Mouse (Mus musculus): ENCODE data around the gene Fam173b. TPM values are rescaled to one million over a fixed set of nuclear protein-coding genes. Genes with fewer than 3 reads are reported as not detected.

Gene Fam173b
- polyA plus RNA-seq, 1 experiment from 2014 or later: 12.7 TPM

DNA sequence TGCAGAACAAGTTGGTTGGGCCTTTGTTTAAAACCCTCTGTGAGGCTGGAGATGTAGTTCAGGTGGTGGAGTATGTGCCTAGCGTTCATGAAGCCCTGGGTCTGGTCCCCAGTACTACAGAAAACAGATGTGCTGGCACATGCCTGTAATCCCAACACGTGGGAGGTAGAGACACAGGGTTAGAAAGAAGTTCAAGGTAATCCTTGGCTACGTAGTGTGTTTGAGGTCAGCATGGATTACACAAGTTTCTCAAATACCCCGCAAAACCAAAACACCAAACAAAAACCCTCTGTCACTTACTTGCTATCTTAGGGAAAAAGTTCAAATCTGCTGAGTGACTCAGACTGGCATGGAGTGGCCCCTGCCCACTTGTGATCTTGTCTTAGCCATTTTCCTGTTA lies 10.3 kb downstream of the Fam173b start:
- H3K36me3 ChIP-seq: peaks cover 31% of the 10 kb centered on the region
- H3K4me2 ChIP-seq: no peak overlapping the region
- H3K27me3 ChIP-seq (replicated peaks): no peaks in the 10 kb centered on the region
- ATAC-seq (ENCODE audit: extremely low read depth, insufficient number of reproducible peaks, low FRiP score, low TSS enrichment): no peak
- no peak overlapping the region for H3K27ac ChIP-seq (replicated peaks)
- no peaks in the 10 kb centered on the region for H3K9me3 ChIP-seq
- no peak overlapping the region for H3K4me3 ChIP-seq
- no peak overlapping the region for H3K9ac ChIP-seq
- WGBS: 88% methylated on average over 4 of the region's 4 CpGs
- H3K4me1 ChIP-seq: peaks cover 2% of the 10 kb centered on the region

DNA sequence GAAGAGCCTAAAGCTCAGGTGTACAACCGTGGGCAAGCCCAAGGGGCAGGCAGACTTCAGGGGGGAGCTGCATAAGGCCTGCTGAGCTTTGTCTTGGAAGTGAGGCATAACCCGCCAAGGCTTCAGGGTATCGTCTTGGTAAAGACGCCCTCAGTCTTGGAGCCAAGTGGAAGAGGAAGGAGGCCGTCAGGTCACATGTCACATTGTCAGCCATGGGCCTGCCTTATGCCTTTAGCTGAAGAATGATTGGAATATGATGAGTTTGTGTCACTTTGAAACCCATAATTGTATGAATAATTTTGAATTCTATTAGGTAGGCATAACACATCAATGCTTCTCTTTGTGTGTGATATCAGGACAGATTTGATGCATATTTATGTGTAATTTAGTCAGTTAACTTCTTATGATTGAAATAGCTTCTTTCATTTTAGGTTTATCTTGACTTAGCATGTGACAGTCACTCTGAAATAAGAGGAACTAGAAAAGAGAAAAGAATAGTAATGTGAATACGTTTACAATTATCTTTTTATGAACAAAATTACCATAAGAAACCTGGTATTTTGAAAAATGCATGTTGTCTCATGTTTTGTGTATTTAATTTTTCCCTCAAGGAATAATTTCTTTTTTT lies 12.3 kb downstream of the Fam173b start:
- H3K4me3 ChIP-seq: no peak overlapping the region
- no peak for ATAC-seq (ENCODE audit: extremely low read depth, insufficient number of reproducible peaks, low FRiP score, low TSS enrichment)
- H3K4me2 ChIP-seq: no peak overlapping the region
- no peaks in the 10 kb centered on the region for H3K4me1 ChIP-seq
- WGBS: 88% methylated on average over 6 of the region's 6 CpGs
- no peaks in the 10 kb centered on the region for H3K9me3 ChIP-seq
- no peak overlapping the region for H3K9ac ChIP-seq
- H3K27me3 ChIP-seq (replicated peaks): no peaks in the 10 kb centered on the region
- peaks cover 47% of the 10 kb centered on the region for H3K36me3 ChIP-seq
- H3K27ac ChIP-seq (replicated peaks): no peak overlapping the region

DNA sequence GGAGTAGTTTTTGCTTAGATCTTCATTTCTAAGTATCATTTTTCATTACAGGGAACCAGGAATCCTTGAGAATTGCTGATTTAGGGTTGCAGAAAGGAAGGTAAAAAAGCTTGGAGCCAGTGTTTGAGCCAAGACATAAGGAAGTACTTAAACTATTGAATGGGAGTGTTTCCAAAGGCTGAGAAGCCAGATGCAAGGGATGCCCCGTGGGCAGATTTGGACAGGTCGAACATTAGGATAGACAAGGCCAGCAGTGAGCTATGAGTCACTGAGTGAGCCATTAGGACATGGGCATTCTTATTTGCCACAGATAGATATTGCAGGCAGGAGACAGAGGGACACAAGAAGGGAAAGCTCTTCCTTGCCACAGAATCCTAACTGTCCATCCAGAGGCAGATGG lies 13.0 kb downstream of the Fam173b start:
- 89% methylated on average over 2 of the region's 2 CpGs for WGBS
- H3K27me3 ChIP-seq (replicated peaks): no peaks in the 10 kb centered on the region
- no peaks in the 10 kb centered on the region for H3K4me1 ChIP-seq
- H3K9ac ChIP-seq: no peak overlapping the region
- no peak overlapping the region for H3K27ac ChIP-seq (replicated peaks)
- H3K4me2 ChIP-seq: no peak overlapping the region
- H3K9me3 ChIP-seq: no peaks in the 10 kb centered on the region
- no peak for ATAC-seq (ENCODE audit: extremely low read depth, insufficient number of reproducible peaks, low FRiP score, low TSS enrichment)
- no peak overlapping the region for H3K4me3 ChIP-seq
- peaks cover 48% of the 10 kb centered on the region for H3K36me3 ChIP-seq

DNA sequence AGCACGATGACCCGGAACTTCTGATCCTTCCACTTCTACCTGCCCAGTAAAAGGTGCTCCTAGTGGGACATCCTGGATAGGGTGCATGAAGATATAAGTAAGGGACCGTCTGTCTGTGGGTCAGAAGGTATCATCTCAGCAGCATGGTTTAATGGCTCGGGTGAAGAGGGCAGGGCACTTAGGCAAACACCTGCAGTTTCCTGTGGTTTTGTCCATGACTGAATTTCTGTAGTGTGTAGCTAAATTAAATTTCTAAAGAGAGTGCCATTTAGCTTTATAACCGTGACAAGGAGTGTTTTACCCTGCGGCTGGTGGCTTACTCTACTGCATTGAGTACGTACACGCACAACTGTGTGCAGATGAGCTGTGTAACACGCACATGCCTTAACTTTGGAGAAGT lies 15.6 kb downstream of the Fam173b start:
- WGBS: 92% methylated on average over 9 of the region's 9 CpGs
- H3K4me2 ChIP-seq: no peak overlapping the region
- no peak overlapping the region for H3K4me3 ChIP-seq
- ATAC-seq (ENCODE audit: extremely low read depth, insufficient number of reproducible peaks, low FRiP score, low TSS enrichment): no peak
- no peaks in the 10 kb centered on the region for H3K4me1 ChIP-seq
- H3K36me3 ChIP-seq: peaks cover 60% of the 10 kb centered on the region
- no peak overlapping the region for H3K9ac ChIP-seq
- no peaks in the 10 kb centered on the region for H3K9me3 ChIP-seq
- no peaks in the 10 kb centered on the region for H3K27me3 ChIP-seq (replicated peaks)
- no peak overlapping the region for H3K27ac ChIP-seq (replicated peaks)

DNA sequence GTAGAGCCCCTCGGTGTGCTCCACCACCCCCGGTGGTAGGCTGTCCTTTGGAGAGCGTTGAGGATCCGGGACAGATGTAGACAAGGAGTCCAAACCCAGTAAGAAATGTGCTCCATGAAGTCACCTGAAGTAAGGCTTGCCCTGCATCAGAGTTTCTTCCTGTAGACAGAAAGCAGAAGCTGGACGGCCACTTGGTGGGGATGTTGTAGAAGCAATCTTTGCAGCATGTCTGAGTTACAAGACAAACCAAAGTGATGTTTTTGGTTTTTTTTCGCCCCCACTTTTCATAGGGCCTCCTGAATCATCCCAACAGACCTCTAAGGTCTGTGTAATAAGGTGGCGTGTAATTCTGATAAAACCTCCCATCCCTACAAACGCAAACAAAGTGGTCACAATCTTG lies 17.9 kb downstream of the Fam173b start:
- peaks cover 60% of the 10 kb centered on the region for H3K36me3 ChIP-seq
- no peak overlapping the region for H3K27ac ChIP-seq (replicated peaks)
- 86% methylated on average over 8 of the region's 8 CpGs for WGBS
- ATAC-seq (ENCODE audit: extremely low read depth, insufficient number of reproducible peaks, low FRiP score, low TSS enrichment): no peak
- no peak overlapping the region for H3K9ac ChIP-seq
- H3K27me3 ChIP-seq (replicated peaks): no peaks in the 10 kb centered on the region
- H3K9me3 ChIP-seq: no peaks in the 10 kb centered on the region
- H3K4me2 ChIP-seq: no peak overlapping the region
- no peak overlapping the region for H3K4me3 ChIP-seq
- H3K4me1 ChIP-seq: no peaks in the 10 kb centered on the region

DNA sequence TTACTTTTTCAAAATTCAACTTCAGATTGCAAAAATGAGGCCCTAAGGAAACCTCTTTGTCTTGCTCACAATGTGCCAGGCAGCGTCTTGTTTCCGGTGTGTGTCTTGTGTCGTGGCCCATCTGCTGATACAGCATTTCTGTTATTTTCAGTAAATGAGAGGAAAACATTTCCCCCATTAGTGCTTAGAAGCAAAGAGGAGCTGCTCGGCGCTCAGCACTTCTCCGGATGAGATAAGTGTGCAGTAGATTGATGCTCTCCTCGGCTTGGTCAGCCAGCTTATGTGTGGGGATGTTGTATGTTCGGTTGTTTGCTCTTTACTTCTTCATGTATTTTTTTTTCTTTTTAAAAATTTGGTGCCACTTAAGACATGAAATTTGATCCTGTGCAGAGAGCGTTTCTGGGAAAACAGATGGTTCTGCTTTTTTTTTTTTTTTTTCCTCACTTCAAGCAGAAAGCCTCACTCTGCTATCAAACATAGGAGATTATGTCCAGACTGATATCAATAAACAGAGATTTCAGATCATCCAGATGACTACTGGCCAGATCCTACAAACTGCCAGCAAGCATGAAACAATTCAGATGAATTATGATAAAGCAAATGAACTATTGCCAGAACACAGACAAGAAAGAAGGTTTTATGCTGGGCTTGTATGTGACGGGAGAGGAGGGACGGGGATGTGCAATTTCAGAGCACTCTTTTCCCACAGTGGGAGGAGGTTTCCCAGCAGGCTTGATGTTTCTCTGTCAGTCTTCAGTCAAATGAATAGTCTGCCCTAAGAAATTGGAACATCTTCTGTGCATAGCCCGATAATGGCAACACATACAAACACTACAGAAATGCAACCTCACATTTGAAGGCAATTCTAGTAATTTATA lies 25.9 kb downstream of the Fam173b start:
- Histone ChIP-seq H3K27ac (replicated peaks) (no peak overlapping the region), H3K9ac (no peak overlapping the region), H3K4me2 (0 out of 2 replicates have a peak overlapping the region, but pooled peaks have one; percentile 5), H3K4me1 (peaks cover 12% of the 10 kb centered on the region), H3K36me3 (peaks cover 9% of the 10 kb centered on the region), H3K27me3 (replicated peaks) (no peaks in the 10 kb centered on the region), H3K4me3 (no peak overlapping the region), H3K9me3 (no peaks in the 10 kb centered on the region)
- 38% methylated on average over 12 of the region's 12 CpGs for WGBS
- no peak for ATAC-seq (ENCODE audit: extremely low read depth, insufficient number of reproducible peaks, low FRiP score, low TSS enrichment)

DNA sequence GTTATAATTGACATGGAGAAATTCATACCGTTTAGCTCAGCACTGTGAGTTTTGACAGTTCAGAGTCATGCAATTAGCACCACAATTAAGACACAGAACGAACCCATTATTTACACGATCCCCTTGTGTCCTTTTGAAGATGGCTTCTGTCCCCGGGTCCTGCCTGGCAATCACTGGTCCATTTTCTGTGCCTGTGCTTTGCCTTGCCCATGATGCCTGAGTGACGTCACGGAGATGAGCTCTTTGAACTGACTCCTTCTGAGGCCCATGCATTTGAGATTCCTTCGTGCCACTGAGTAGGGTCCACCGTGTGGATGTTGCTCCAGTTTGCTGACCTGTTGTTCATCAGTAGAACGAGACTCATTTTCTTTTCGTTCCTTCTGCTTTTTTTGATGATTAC lies 26.5 kb downstream of the Fam173b start:
- no peaks in the 10 kb centered on the region for H3K9me3 ChIP-seq
- ATAC-seq (ENCODE audit: extremely low read depth, insufficient number of reproducible peaks, low FRiP score, low TSS enrichment): no peak
- no peak overlapping the region for H3K4me2 ChIP-seq
- H3K27ac ChIP-seq (replicated peaks): no peak overlapping the region
- peaks cover 8% of the 10 kb centered on the region for H3K36me3 ChIP-seq
- H3K4me1 ChIP-seq: peaks cover 15% of the 10 kb centered on the region
- WGBS: 73% methylated on average over 10 of the region's 10 CpGs
- no peak overlapping the region for H3K9ac ChIP-seq
- no peak overlapping the region for H3K4me3 ChIP-seq
- H3K27me3 ChIP-seq (replicated peaks): no peaks in the 10 kb centered on the region

DNA sequence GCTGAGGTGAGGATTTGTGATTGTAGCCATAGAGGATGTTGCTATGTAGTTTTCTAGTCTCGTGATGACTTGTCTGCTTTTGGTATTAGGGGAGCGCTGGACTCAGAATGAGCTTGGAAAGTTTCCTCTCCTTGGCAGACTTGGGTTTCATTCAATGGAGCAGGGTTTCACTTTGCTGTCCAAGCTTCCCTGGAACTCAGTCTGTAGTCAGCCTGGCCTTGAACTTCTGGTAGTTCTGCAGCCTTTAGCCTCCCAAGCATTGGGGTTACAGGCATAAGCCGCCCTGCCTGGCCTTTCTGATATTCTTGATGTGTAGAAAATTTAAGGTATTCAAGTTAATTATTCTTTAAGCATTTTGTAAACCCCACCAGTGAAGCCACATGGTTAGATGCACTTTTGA lies 27.9 kb downstream of the Fam173b start:
- Histone ChIP-seq H3K4me1 (peaks cover 15% of the 10 kb centered on the region), H3K36me3 (no peaks in the 10 kb centered on the region), H3K9ac (no peak overlapping the region), H3K27me3 (replicated peaks) (no peaks in the 10 kb centered on the region), H3K27ac (replicated peaks) (no peak overlapping the region), H3K9me3 (peaks cover 5% of the 10 kb centered on the region; the same call in 1 of the 2 replicates), H3K4me3 (no peak overlapping the region), H3K4me2 (no peak overlapping the region)
- 81% methylated on average over 3 of the region's 3 CpGs for WGBS
- no peak for ATAC-seq (ENCODE audit: extremely low read depth, insufficient number of reproducible peaks, low FRiP score, low TSS enrichment)

DNA sequence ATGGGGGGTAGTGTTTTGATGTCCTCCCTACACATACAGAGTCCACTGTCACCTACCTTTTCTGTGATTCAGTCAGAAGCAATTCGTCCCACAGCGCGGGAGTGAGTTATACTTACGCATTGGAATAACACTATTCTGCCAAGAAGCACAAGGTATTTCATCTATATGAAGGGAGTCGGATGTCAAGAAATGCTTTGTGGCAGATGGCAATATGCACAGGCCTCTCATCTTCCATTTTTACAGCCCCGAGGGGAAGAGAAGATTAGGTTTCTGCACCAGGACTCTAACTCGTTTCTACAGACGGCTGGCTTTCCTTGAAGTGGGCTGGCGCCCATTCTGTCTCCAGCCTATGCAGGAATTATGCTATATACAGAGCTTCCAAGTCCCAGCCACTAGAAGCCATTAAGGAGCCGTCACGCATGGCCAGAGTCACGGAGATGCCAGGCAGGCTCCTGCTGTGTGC lies 29.8 kb downstream of the Fam173b start:
- no peak overlapping the region for H3K4me3 ChIP-seq
- H3K9me3 ChIP-seq: peaks cover 5% of the 10 kb centered on the region; the same call in 1 of the 2 replicates
- no peaks in the 10 kb centered on the region for H3K36me3 ChIP-seq
- peaks cover 15% of the 10 kb centered on the region for H3K4me1 ChIP-seq
- no peak for ATAC-seq (ENCODE audit: extremely low read depth, insufficient number of reproducible peaks, low FRiP score, low TSS enrichment)
- no peak overlapping the region for H3K27ac ChIP-seq (replicated peaks)
- no peaks in the 10 kb centered on the region for H3K27me3 ChIP-seq (replicated peaks)
- no peak overlapping the region for H3K4me2 ChIP-seq
- WGBS: 80% methylated on average over 12 of the region's 12 CpGs
- H3K9ac ChIP-seq: no peak overlapping the region

DNA sequence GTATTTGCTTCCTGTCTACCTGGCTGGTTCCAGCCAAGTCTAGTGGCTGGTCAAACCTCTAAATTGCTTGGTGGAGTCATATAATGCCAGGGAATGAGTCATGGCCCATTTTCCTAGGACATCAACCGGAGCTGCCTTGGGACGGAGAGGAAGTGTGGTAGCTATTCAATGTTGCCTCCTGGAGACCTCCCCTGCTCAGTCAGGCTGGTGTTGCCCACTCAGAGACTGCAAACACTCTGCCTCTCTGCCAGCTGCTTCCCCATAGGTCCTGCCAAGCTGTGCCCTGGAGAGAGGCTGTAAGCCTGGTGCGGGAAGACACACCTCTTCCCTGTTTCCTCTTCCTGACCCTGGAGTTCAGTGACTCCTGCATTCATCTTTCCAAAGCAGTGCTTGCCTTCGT lies 30.8 kb downstream of the Fam173b start:
- H3K27me3 ChIP-seq (replicated peaks): no peaks in the 10 kb centered on the region
- H3K4me3 ChIP-seq: no peak overlapping the region
- H3K9ac ChIP-seq: no peak overlapping the region
- peaks cover 12% of the 10 kb centered on the region; the same call in 1 of the 2 replicates for H3K4me1 ChIP-seq
- peaks cover 5% of the 10 kb centered on the region; the same call in 1 of the 2 replicates for H3K9me3 ChIP-seq
- H3K4me2 ChIP-seq: no peak overlapping the region
- no peaks in the 10 kb centered on the region for H3K36me3 ChIP-seq
- 68% methylated on average over 4 of the region's 4 CpGs for WGBS
- no peak for ATAC-seq (ENCODE audit: extremely low read depth, insufficient number of reproducible peaks, low FRiP score, low TSS enrichment)
- no peak overlapping the region for H3K27ac ChIP-seq (replicated peaks)

DNA sequence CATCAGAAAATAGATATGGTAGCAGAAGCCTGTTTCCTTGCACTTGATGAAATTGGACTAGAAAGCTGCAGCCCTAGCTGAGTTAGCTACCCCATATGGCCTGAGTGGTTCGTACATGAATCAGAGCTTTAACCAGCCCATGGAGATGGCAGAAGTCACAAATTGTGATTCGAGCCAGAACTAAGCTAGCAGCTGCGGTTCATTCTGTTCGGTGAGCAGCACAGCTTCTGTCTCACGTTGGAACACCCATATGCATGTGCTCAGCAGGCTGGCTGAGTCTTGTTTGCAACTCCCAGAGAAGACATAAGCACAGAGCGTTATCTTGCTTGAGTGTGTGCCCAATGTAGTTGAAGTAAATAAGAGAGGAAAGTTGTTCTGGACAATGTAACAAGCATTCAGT lies 32.9 kb downstream of the Fam173b start:
- peaks cover 4% of the 10 kb centered on the region; the same call in 1 of the 2 replicates for H3K4me1 ChIP-seq
- H3K9ac ChIP-seq: no peak overlapping the region
- 75% methylated on average over 6 of the region's 6 CpGs for WGBS
- no peak overlapping the region for H3K4me3 ChIP-seq
- H3K4me2 ChIP-seq: no peak overlapping the region
- H3K36me3 ChIP-seq: no peaks in the 10 kb centered on the region
- H3K27me3 ChIP-seq (replicated peaks): no peaks in the 10 kb centered on the region
- ATAC-seq (ENCODE audit: extremely low read depth, insufficient number of reproducible peaks, low FRiP score, low TSS enrichment): no peak
- no peak overlapping the region for H3K27ac ChIP-seq (replicated peaks)
- peaks cover 5% of the 10 kb centered on the region; the same call in 1 of the 2 replicates for H3K9me3 ChIP-seq

Data from heart, embryonic 13.5 days (tissue).